In the genomic region with DNA sequence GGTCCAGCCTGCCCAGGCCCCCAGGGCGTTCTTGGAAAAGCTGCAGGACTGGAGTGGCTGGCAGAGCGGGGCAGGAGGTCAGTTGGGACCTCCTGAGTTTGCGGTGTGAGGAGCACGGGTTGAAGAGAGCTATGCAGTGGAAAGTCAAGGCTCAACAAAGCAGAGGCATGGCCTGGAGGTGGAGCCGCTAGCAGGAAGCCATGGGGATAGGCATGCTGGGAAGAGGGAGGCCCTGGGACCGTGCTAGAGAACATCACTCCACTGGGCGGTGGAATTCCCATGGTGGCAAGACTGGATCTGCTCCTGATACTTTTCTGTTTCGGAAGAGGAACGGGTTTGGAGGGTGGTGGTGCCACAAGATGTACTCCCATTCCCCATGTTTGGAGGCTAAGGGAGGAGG, we compare ENCODE assay signal across 22 mouse cellular contexts. TPM values are rescaled to one million over a fixed set of nuclear protein-coding genes. Genes with fewer than 3 reads are reported as not detected.
A peak's percentile ranks its signal among the peaks of the same experiment; 100 is the strongest.
DNase-seq lines count a peak whose midpoint lies in the region; ATAC-seq and TF ChIP-seq lines count a peak whose summit lies in the region.
"Had no signal": no experiment of that assay in that cellular context is flagged by ENCODE, and none has a peak within 500 bp of the region (broad histone marks: within the 10 kb centered on the region; RNA-seq: fewer than 3 reads in every experiment).

No protein-coding gene starts in this region.

- DNase-seq in lung, postnatal 4 days: no peak
- DNase-seq in R1 (ENCODE audit: low read depth, low spot score): peak; percentile 54
- DNase-seq in cerebellum, postnatal 36 days: no peak
- DNase-seq in liver, postnatal 0 days: no peak
- no peak for DNase-seq in kidney, adult 9 months
- DNase-seq: adrenal gland, postnatal 14 days; cerebellum, adult 11-12 months; cerebellum, adult 9-10 months; gastrocnemius, postnatal 10 days; heart, adult 18-20 months; heart, postnatal 14 days had no signal

- no peak overlapping the region for H3K9ac ChIP-seq in lung, embryonic 15.5 days
- H3K9ac ChIP-seq in ES-Bruce4 (ENCODE audit: low read depth, poor library complexity, severe bottlenecking): peak overlapping the region; percentile 14; the same call in 1 of the 2 replicates
- H3K9ac ChIP-seq in stomach, embryonic 15.5 days: no peak overlapping the region
- no peak overlapping the region for H3K9ac ChIP-seq in liver, postnatal 0 days (replicated peaks)
- H3K9ac ChIP-seq: heart, embryonic 15.5 days; hindbrain, embryonic 13.5 days had no signal

- no peak for TF ChIP-seq EP300 in ES-Bruce4 (IDR thresholded peaks at IDR 0.05; ENCODE audit: insufficient read depth, low read depth, low read length)
- TF ChIP-seq EP300 in liver, postnatal 0 days (IDR thresholded peaks at IDR 0.05; ENCODE audit: low read depth): no peak

- peaks cover 6% of the 10 kb centered on the region; the same call in 1 of the 2 replicates for H3K36me3 ChIP-seq in lung, embryonic 15.5 days
- H3K36me3 ChIP-seq in ES-Bruce4 (ENCODE audit: control insufficient read depth, insufficient read depth, low read length, poor library complexity, severe bottlenecking): no peaks in the 10 kb centered on the region
- H3K36me3 ChIP-seq in stomach, embryonic 15.5 days: peaks cover 10% of the 10 kb centered on the region; the same call in 1 of the 2 replicates
- peaks cover 4% of the 10 kb centered on the region; the same call in 1 of the 2 replicates for H3K36me3 ChIP-seq in liver, postnatal 0 days (replicated peaks; ENCODE audit: insufficient read depth, low read length)

- 0 out of 2 replicates have a peak overlapping the region, but pooled peaks have one; percentile 11 for H3K27ac ChIP-seq in lung, embryonic 15.5 days
- no peak overlapping the region for H3K27ac ChIP-seq in ES-Bruce4 (ENCODE audit: insufficient read depth, low read length)
- peak overlapping the region; percentile 49 for H3K27ac ChIP-seq in stomach, embryonic 15.5 days
- no peak overlapping the region for H3K27ac ChIP-seq in liver, postnatal 0 days (ENCODE audit: low read depth)
- H3K27ac ChIP-seq: heart, embryonic 15.5 days; hindbrain, embryonic 13.5 days; hindbrain, postnatal 0 days had no signal

- no peak overlapping the region for H3K4me3 ChIP-seq in lung, embryonic 15.5 days
- H3K4me3 ChIP-seq in ES-Bruce4 (ENCODE audit: low read depth, low read length): peak overlapping the region; percentile 44
- H3K4me3 ChIP-seq in stomach, embryonic 15.5 days (replicated peaks): no peak overlapping the region
- H3K4me3 ChIP-seq in liver, postnatal 0 days (ENCODE audit: low read depth, low read length): no peak overlapping the region
- H3K4me3 ChIP-seq: heart, embryonic 15.5 days; hindbrain, embryonic 13.5 days had no signal

- H3K4me2 ChIP-seq in lung, embryonic 15.5 days: no peak overlapping the region
- no peak overlapping the region for H3K4me2 ChIP-seq in stomach, embryonic 15.5 days
- H3K4me2 ChIP-seq in liver, postnatal 0 days (ENCODE audit: low read depth, low read length): no peak overlapping the region
- H3K4me2 ChIP-seq: heart, embryonic 11.5 days; heart, embryonic 15.5 days; hindbrain, embryonic 13.5 days had no signal

- peaks cover 82% of the 10 kb centered on the region for H3K4me1 ChIP-seq in lung, embryonic 15.5 days
- H3K4me1 ChIP-seq in ES-Bruce4 (ENCODE audit: control insufficient read depth, insufficient read depth, low read length): peaks cover 7% of the 10 kb centered on the region
- H3K4me1 ChIP-seq in stomach, embryonic 15.5 days: peaks cover 25% of the 10 kb centered on the region
- H3K4me1 ChIP-seq in liver, postnatal 0 days (ENCODE audit: insufficient read depth): peaks cover 43% of the 10 kb centered on the region

- ATAC-seq in lung, embryonic 15.5 days (ENCODE audit: borderline replicate concordance, extremely low read depth, low FRiP score, low TSS enrichment): no peak
- no peak for ATAC-seq in stomach, embryonic 15.5 days (ENCODE audit: insufficient read depth, low FRiP score, low read depth)
- ATAC-seq in liver, postnatal 0 days: no peak
- ATAC-seq: forebrain, embryonic 14.5 days; hindbrain, postnatal 0 days; Patski had no signal

- H3K27me3 ChIP-seq in lung, embryonic 15.5 days: no peaks in the 10 kb centered on the region
- no peaks in the 10 kb centered on the region for H3K27me3 ChIP-seq in ES-Bruce4 (ENCODE audit: control insufficient read depth, insufficient read depth, low read length, poor library complexity, severe bottlenecking)
- no peaks in the 10 kb centered on the region for H3K27me3 ChIP-seq in stomach, embryonic 15.5 days (replicated peaks)
- H3K27me3 ChIP-seq in liver, postnatal 0 days (ENCODE audit: insufficient read depth, low read length): no peaks in the 10 kb centered on the region
- H3K27me3 ChIP-seq: heart, embryonic 15.5 days; hindbrain, embryonic 13.5 days; Patski had no signal

- no peaks in the 10 kb centered on the region for H3K9me3 ChIP-seq in lung, embryonic 15.5 days
- H3K9me3 ChIP-seq in ES-Bruce4 (replicated peaks; ENCODE audit: control insufficient read depth, insufficient read depth, low read length, poor library complexity, severe bottlenecking): no peaks in the 10 kb centered on the region
- no peaks in the 10 kb centered on the region for H3K9me3 ChIP-seq in stomach, embryonic 15.5 days
- no peaks in the 10 kb centered on the region for H3K9me3 ChIP-seq in liver, postnatal 0 days (ENCODE audit: low read length)
- H3K9me3 ChIP-seq: heart, embryonic 15.5 days; hindbrain, embryonic 13.5 days had no signal

- TF ChIP-seq CTCF in ES-Bruce4 (IDR thresholded peaks at IDR 0.05; ENCODE audit: low read depth, low read length): no peak
- no peak for TF ChIP-seq CTCF in liver, postnatal 0 days (IDR thresholded peaks at IDR 0.05; ENCODE audit: low read depth)

- TF ChIP-seq POLR2A in ES-Bruce4 (IDR thresholded peaks at IDR 0.05; ENCODE audit: insufficient read depth, low read length): no peak

- 77% methylated on average over 9 of the region's 9 CpGs for whole genome bisulfite sequencing in lung, embryonic 15.5 days
- 86% methylated on average over 9 of the region's 9 CpGs for WGBS in stomach, embryonic 15.5 days
- WGBS in liver, postnatal 0 days (ENCODE audit: insufficient replicate concordance): 87% methylated on average over 9 of the region's 9 CpGs

RNA-seq across cellular contexts. Expression of a gene that starts 10.3 kb away (rescaled TPM):
- 41.3 and 48.0 TPM in 2 replicates for polyA plus RNA-seq in lung, embryonic 15.5 days (2015; fragmentation: Nextera tagmentation; extraction: Ambion mirVana)
- polyA plus RNA-seq in ES-Bruce4 (2011; ENCODE audit: insufficient read depth, insufficient read length, low read depth, missing spikeins): 112 and 129 TPM in 2 replicates
- polyA plus RNA-seq in stomach, embryonic 15.5 days (2015; fragmentation: Nextera tagmentation; extraction: Ambion mirVana): 39.8 and 43.3 TPM in 2 replicates
- 15.1 and 16.9 TPM in 2 replicates for polyA plus RNA-seq in liver, postnatal 0 days (2015; fragmentation: Nextera tagmentation; extraction: Ambion mirVana)

RNA-seq across cellular contexts. Expression of a gene that starts 10.9 kb away (rescaled TPM):
- polyA plus RNA-seq in lung, embryonic 15.5 days (2015; fragmentation: Nextera tagmentation; extraction: Ambion mirVana): 169 and 180 TPM in 2 replicates
- 31.8 and 42.7 TPM in 2 replicates for polyA plus RNA-seq in ES-Bruce4 (2011; ENCODE audit: insufficient read depth, insufficient read length, low read depth, missing spikeins)
- polyA plus RNA-seq in stomach, embryonic 15.5 days (2015; fragmentation: Nextera tagmentation; extraction: Ambion mirVana): 145 and 154 TPM in 2 replicates
- 113 TPM in 2 replicates for polyA plus RNA-seq in liver, postnatal 0 days (2015; fragmentation: Nextera tagmentation; extraction: Ambion mirVana)

RNA-seq across cellular contexts. Expression of a gene that starts 36.7 kb away (rescaled TPM):
- polyA plus RNA-seq in lung, embryonic 15.5 days (2015; fragmentation: Nextera tagmentation; extraction: Ambion mirVana): not detected in 2 replicates
- polyA plus RNA-seq in ES-Bruce4 (2011; ENCODE audit: insufficient read depth, insufficient read length, low read depth, missing spikeins): not detected in 2 replicates
- not detected in 2 replicates for polyA plus RNA-seq in stomach, embryonic 15.5 days (2015; fragmentation: Nextera tagmentation; extraction: Ambion mirVana)
- not detected in 2 replicates for polyA plus RNA-seq in liver, postnatal 0 days (2015; fragmentation: Nextera tagmentation; extraction: Ambion mirVana)
- polyA plus RNA-seq: embryonic facial prominence, embryonic 11.5 days; hindbrain, embryonic 13.5 days; intestine, embryonic 14.5 days; Patski had no signal

RNA-seq across cellular contexts. Expression of a gene that starts 37.9 kb away (rescaled TPM):
- 0.31 and 0.41 TPM in 2 replicates for polyA plus RNA-seq in lung, embryonic 15.5 days (2015; fragmentation: Nextera tagmentation; extraction: Ambion mirVana)
- 1.4 and 1.9 TPM in 2 replicates for polyA plus RNA-seq in ES-Bruce4 (2011; ENCODE audit: insufficient read depth, insufficient read length, low read depth, missing spikeins)
- 0.26 and 0.41 TPM in 2 replicates for polyA plus RNA-seq in stomach, embryonic 15.5 days (2015; fragmentation: Nextera tagmentation; extraction: Ambion mirVana)
- polyA plus RNA-seq in liver, postnatal 0 days (2015; fragmentation: Nextera tagmentation; extraction: Ambion mirVana): not detected in 2 replicates
- polyA plus RNA-seq: intestine, embryonic 14.5 days; Patski had no signal

Comparison
In these comparisons a context has a peak if more than half of its experiments do, and no peak if none do; other contexts are left out.
1. H3K27ac ChIP-seq: peak in lung, embryonic 15.5 days (single experiment) and stomach, embryonic 15.5 days (single experiment); none in ES-Bruce4 (single experiment) and liver, postnatal 0 days (single experiment).